Mouse (Mus musculus): ENCODE data around the gene St6galnac3.

The St6galnac3 gene

GRCm38 (mm10) chr3:153594531-153594930, 130.4 kb downstream of the St6galnac3 start:
- intact Hi-C loops (cut with DNase I) = no loop called here

GRCm38 (mm10) chr3:153593978-153594377, 131.0 kb downstream of the St6galnac3 start:
- intact Hi-C loops (cut with DNase I) = no loop called here

- intact Hi-C loops (cut with DNase I) = no loop called here
Observed at GRCm38 (mm10) chr3:153593103-153593502, 131.9 kb downstream of the St6galnac3 start.

GRCm38 (mm10) chr3:153587594-153587993, 137.4 kb downstream of the St6galnac3 start:
- intact Hi-C loops (cut with DNase I) = no loop called here

GRCm38 (mm10) chr3:153584836-153585235, 140.1 kb downstream of the St6galnac3 start:
- intact Hi-C loops (cut with DNase I) = no loop called here

GRCm38 (mm10) chr3:153582065-153582464, 142.9 kb downstream of the St6galnac3 start:
- intact Hi-C loops (cut with DNase I) = no loop called here

GRCm38 (mm10) chr3:153580625-153581024, 144.3 kb downstream of the St6galnac3 start:
- intact Hi-C loops (cut with DNase I) = no loop called here

GRCm38 (mm10) chr3:153580136-153580535, 144.8 kb downstream of the St6galnac3 start:
- intact Hi-C loops (cut with DNase I) = no loop called here

GRCm38 (mm10) chr3:153577286-153577685, 147.7 kb downstream of the St6galnac3 start:
- intact Hi-C loops (cut with DNase I) = no loop called here

GRCm38 (mm10) chr3:153571152-153571551, 153.8 kb downstream of the St6galnac3 start:
- intact Hi-C loops (cut with DNase I) = no loop called here

GRCm38 (mm10) chr3:153568815-153569214, 156.2 kb downstream of the St6galnac3 start:
- intact Hi-C loops (cut with DNase I) = no loop called here

- intact Hi-C loops (cut with DNase I) = no loop called here
Observed at GRCm38 (mm10) chr3:153567913-153568312, 157.1 kb downstream of the St6galnac3 start.

GRCm38 (mm10) chr3:153567512-153567911, 157.5 kb downstream of the St6galnac3 start:
- intact Hi-C loops (cut with DNase I) = no loop called here

- intact Hi-C loops (cut with DNase I) = no loop called here
Observed at GRCm38 (mm10) chr3:153566100-153566499, 158.9 kb downstream of the St6galnac3 start.

GRCm38 (mm10) chr3:153560897-153561296, 164.1 kb downstream of the St6galnac3 start:
- intact Hi-C loops (cut with DNase I) = no loop called here

- intact Hi-C loops (cut with DNase I) = no loop called here
Observed at GRCm38 (mm10) chr3:153559586-153559985, 165.4 kb downstream of the St6galnac3 start.

GRCm38 (mm10) chr3:153556621-153557020, 168.4 kb downstream of the St6galnac3 start:
- intact Hi-C loops (cut with DNase I) = no loop called here

- intact Hi-C loops (cut with DNase I) = no loop called here
Observed at GRCm38 (mm10) chr3:153553712-153554111, 171.3 kb downstream of the St6galnac3 start.

- intact Hi-C loops (cut with DNase I) = no loop called here
Observed at GRCm38 (mm10) chr3:153553226-153553625, 171.7 kb downstream of the St6galnac3 start.

GRCm38 (mm10) chr3:153546936-153547683, 177.9 kb downstream of the St6galnac3 start:
- intact Hi-C loops (cut with DNase I) = no loop called here

GRCm38 (mm10) chr3:153539851-153540250, 185.1 kb downstream of the St6galnac3 start:
- intact Hi-C loops (cut with DNase I) = no loop called here

- intact Hi-C loops (cut with DNase I) = no loop called here
Observed at GRCm38 (mm10) chr3:153538396-153538795, 186.6 kb downstream of the St6galnac3 start.

- intact Hi-C loops (cut with DNase I) = no loop called here
Observed at GRCm38 (mm10) chr3:153537435-153537834, 187.5 kb downstream of the St6galnac3 start.
